ENCODE assay signal across 20 mouse cellular contexts in genomic region chr3:100748309-100748691, GRCm38 (mm10).
"Had no signal": no experiment of that assay in that cellular context is flagged by ENCODE, and none has a peak within 500 bp of the region (broad histone marks: within the 10 kb centered on the region; RNA-seq: fewer than 3 reads in every experiment).

No protein-coding gene starts in this region.

- H3K36me3 ChIP-seq: limb, embryonic 12.5 days; limb, embryonic 15.5 days; midbrain, embryonic 12.5 days; midbrain, embryonic 15.5 days; neural tube, embryonic 12.5 days; neural tube, embryonic 15.5 days; stomach, embryonic 15.5 days had no signal

- H3K9ac ChIP-seq: limb, embryonic 12.5 days; limb, embryonic 15.5 days; liver, embryonic 14.5 days; liver, postnatal 0 days; lung, embryonic 14.5 days; midbrain, embryonic 12.5 days; midbrain, embryonic 15.5 days; neural tube, embryonic 12.5 days; neural tube, embryonic 15.5 days; stomach, embryonic 15.5 days had no signal

- H3K4me2 ChIP-seq: limb, embryonic 12.5 days; limb, embryonic 15.5 days; liver, embryonic 11.5 days; lung, embryonic 14.5 days; midbrain, embryonic 12.5 days; midbrain, embryonic 15.5 days; neural tube, embryonic 12.5 days; neural tube, embryonic 15.5 days; stomach, embryonic 15.5 days had no signal

- H3K27me3 ChIP-seq: limb, embryonic 12.5 days; limb, embryonic 15.5 days; midbrain, embryonic 12.5 days; midbrain, embryonic 15.5 days; neural tube, embryonic 12.5 days; neural tube, embryonic 15.5 days; stomach, embryonic 15.5 days had no signal

- H3K27ac ChIP-seq: kidney, postnatal 0 days; limb, embryonic 12.5 days; limb, embryonic 15.5 days; liver, embryonic 14.5 days; macrophage; midbrain, embryonic 12.5 days; midbrain, embryonic 15.5 days; neural tube, embryonic 12.5 days; stomach, embryonic 15.5 days had no signal

- H3K4me1 ChIP-seq: limb, embryonic 15.5 days; midbrain, embryonic 12.5 days; midbrain, embryonic 15.5 days; neural tube, embryonic 12.5 days; stomach, embryonic 15.5 days had no signal

- DNase-seq: kidney, postnatal 25 days; left cerebral cortex, postnatal 4 days; liver, postnatal 0 days; lung, embryonic 14.5 days; right cerebral cortex, adult 18-20 months; right cerebral cortex, postnatal 14 days; spleen, adult 18-20 months; thymus, postnatal 25 days had no signal

- H3K9me3 ChIP-seq: limb, embryonic 12.5 days; limb, embryonic 15.5 days; midbrain, embryonic 12.5 days; midbrain, embryonic 15.5 days; neural tube, embryonic 12.5 days; neural tube, embryonic 15.5 days; stomach, embryonic 15.5 days had no signal

- H3K4me3 ChIP-seq: limb, embryonic 12.5 days; limb, embryonic 15.5 days; midbrain, embryonic 12.5 days; midbrain, embryonic 15.5 days; neural tube, embryonic 12.5 days; neural tube, embryonic 15.5 days; stomach, embryonic 15.5 days had no signal

- ATAC-seq: liver, postnatal 0 days; lung, postnatal 0 days; midbrain, embryonic 15.5 days had no signal
